Mouse (Mus musculus) C2C12 (cell line): Measurements from ENCODE around the gene Clec4e.

Experiments
- CEBPB ChIP-seq: IDR thresholded peaks from one replicate; pipeline ENCODE4 v1.6.1; 2011; ENCODE audit warnings: low read depth, mild to moderate bottlenecking, control low read depth, moderate library complexity
- CTCF ChIP-seq: IDR thresholded peaks from one replicate; pipeline ENCODE4 v1.5.1; 2011; ENCODE audit not compliant: control insufficient read depth, insufficient read depth, insufficient read length
- MYOG ChIP-seq: IDR thresholded peaks from one replicate; pipeline ENCODE4 v1.6.1; 2011; ENCODE audit not compliant: control insufficient read depth, insufficient read length; ENCODE audit errors: extremely low read depth

GRCm38 (mm10) chr6:123288931-123289330 lies 739 bp downstream of the Clec4e start:
- TF ChIP-seq CEBPB (no peak), CTCF (no peak), MYOG (no peak)
